In the genomic region with DNA sequence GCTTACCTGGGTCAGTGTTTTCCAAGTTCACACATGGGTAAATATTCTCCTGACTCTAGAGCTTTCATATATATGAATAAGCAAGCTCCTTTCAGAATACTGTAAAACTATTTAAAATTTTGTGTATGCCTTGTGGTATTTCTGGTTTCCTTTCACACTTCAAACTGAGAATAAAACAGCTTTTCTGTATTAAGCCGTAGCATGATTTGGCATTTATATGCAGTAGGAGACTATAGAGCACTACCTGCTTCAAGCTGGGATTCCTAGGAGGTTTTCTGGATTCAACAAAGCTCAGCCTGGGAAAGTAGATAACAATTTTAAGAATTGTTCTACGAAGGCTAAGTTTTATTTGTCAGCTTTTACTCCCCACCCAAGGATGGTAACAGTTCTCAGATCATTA, we compare ENCODE assay signal across 29 mouse cellular contexts.
"Had no signal": no experiment of that assay in that cellular context is flagged by ENCODE, and none has a peak within 500 bp of the region (broad histone marks: within the 10 kb centered on the region; RNA-seq: fewer than 3 reads in every experiment).

No protein-coding gene starts in this region.

- H3K27ac ChIP-seq: embryonic facial prominence, embryonic 10.5 days; embryonic facial prominence, embryonic 12.5 days; embryonic facial prominence, embryonic 13.5 days; embryonic facial prominence, embryonic 15.5 days; forebrain, embryonic 10.5 days; forebrain, embryonic 12.5 days; forebrain, embryonic 13.5 days; forebrain, embryonic 15.5 days; gastrocnemius, adult 2 months; heart, adult 2 months had no signal

- H3K4me1 ChIP-seq: embryonic facial prominence, embryonic 10.5 days; embryonic facial prominence, embryonic 12.5 days; embryonic facial prominence, embryonic 13.5 days; embryonic facial prominence, embryonic 15.5 days; forebrain, embryonic 10.5 days; forebrain, embryonic 12.5 days; forebrain, embryonic 13.5 days; forebrain, embryonic 15.5 days had no signal

- H3K9me3 ChIP-seq: embryonic facial prominence, embryonic 10.5 days; embryonic facial prominence, embryonic 12.5 days; embryonic facial prominence, embryonic 13.5 days; embryonic facial prominence, embryonic 15.5 days; forebrain, embryonic 10.5 days; forebrain, embryonic 12.5 days; forebrain, embryonic 13.5 days; forebrain, embryonic 15.5 days had no signal

- ATAC-seq: forebrain, embryonic 13.5 days; forebrain, embryonic 14.5 days; forebrain, embryonic 15.5 days; forebrain, embryonic 16.5 days; forebrain, postnatal 0 days had no signal

- H3K4me2 ChIP-seq: embryonic facial prominence, embryonic 12.5 days; embryonic facial prominence, embryonic 13.5 days; embryonic facial prominence, embryonic 15.5 days; forebrain, embryonic 12.5 days; forebrain, embryonic 13.5 days; forebrain, embryonic 15.5 days had no signal

- H3K36me3 ChIP-seq: embryonic facial prominence, embryonic 10.5 days; embryonic facial prominence, embryonic 12.5 days; embryonic facial prominence, embryonic 13.5 days; embryonic facial prominence, embryonic 15.5 days; forebrain, embryonic 10.5 days; forebrain, embryonic 12.5 days; forebrain, embryonic 15.5 days had no signal

- H3K27me3 ChIP-seq: embryonic facial prominence, embryonic 12.5 days; embryonic facial prominence, embryonic 13.5 days; embryonic facial prominence, embryonic 15.5 days; forebrain, embryonic 12.5 days; forebrain, embryonic 13.5 days; forebrain, embryonic 15.5 days had no signal

- H3K4me3 ChIP-seq: embryonic facial prominence, embryonic 10.5 days; embryonic facial prominence, embryonic 12.5 days; embryonic facial prominence, embryonic 13.5 days; embryonic facial prominence, embryonic 15.5 days; erythroblast, embryonic 14.5 days; forebrain, embryonic 10.5 days; forebrain, embryonic 12.5 days; forebrain, embryonic 13.5 days; forebrain, embryonic 15.5 days; gastrocnemius, adult 2 months; heart, adult 2 months had no signal

- H3K9ac ChIP-seq: embryonic facial prominence, embryonic 12.5 days; embryonic facial prominence, embryonic 13.5 days; embryonic facial prominence, embryonic 15.5 days; forebrain, embryonic 12.5 days; forebrain, embryonic 13.5 days; forebrain, embryonic 15.5 days; forebrain, postnatal 0 days had no signal

- DNase-seq: cerebellum, adult 2 months; cerebellum, adult 8-10 months; cerebellum, adult 9-10 months; cerebellum, adult 9-11 months; cerebellum, postnatal 10 days; cerebellum, postnatal 14 days; cerebellum, postnatal 25 days; cerebellum, postnatal 36 days; embryo, embryonic 11 days; forebrain, postnatal 0 days; gastrocnemius, adult 2 months; gastrocnemius, postnatal 10 days; gastrocnemius, postnatal 14 days; gastrocnemius, postnatal 25 days; gastrocnemius, postnatal 36 days; heart, adult 11 months; heart, adult 18-20 months; heart, adult 2 months had no signal
